Comparison of ENCODE assay signal across 15 mouse cellular contexts in the genomic region with DNA sequence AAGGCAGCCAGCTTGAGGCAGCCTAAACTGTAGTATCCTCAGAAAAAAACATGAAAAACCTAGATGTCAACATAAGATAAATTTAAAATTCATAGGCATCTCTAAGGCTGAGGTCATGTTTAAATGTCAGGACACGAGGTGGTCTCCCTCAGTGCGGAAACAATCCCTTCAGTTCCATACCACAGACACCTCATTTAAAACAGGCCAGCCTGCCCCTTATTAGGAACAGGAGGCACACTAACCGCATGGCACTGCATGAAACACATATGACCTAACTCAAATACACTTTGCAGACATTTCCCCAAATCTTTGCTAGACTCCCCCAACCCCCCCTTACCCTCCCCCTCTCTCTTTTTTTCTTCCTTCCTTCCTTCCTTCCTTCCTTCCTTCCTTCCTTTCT. TPM values are rescaled to one million over a fixed set of nuclear protein-coding genes. Genes with fewer than 3 reads are reported as not detected.
DNase-seq lines count a peak whose midpoint lies in the region; ATAC-seq and TF ChIP-seq lines count a peak whose summit lies in the region.
"Had no signal": no experiment of that assay in that cellular context is flagged by ENCODE, and none has a peak within 500 bp of the region (broad histone marks: within the 10 kb centered on the region; RNA-seq: fewer than 3 reads in every experiment).

No protein-coding gene starts in this region.

- 62% methylated on average over 3 of the region's 3 CpGs for WGBS in hindbrain, embryonic 10.5 days
- WGBS in hindbrain, postnatal 0 days = 68% methylated on average over 3 of the region's 3 CpGs
- 66% methylated on average over 3 of the region's 3 CpGs for WGBS in embryonic facial prominence, embryonic 10.5 days
- WGBS in limb, embryonic 12.5 days = 29% methylated on average over 3 of the region's 3 CpGs

- H3K27me3 ChIP-seq in hindbrain, embryonic 10.5 days (ENCODE audit: insufficient read depth, poor library complexity, severe bottlenecking) = no peaks in the 10 kb centered on the region
- H3K27me3 ChIP-seq in hindbrain, postnatal 0 days (ENCODE audit: insufficient read depth, low read length) = no peaks in the 10 kb centered on the region
- no peaks in the 10 kb centered on the region for H3K27me3 ChIP-seq in E14TG2a.4 (ENCODE audit: insufficient read depth, low read length)
- H3K27me3 ChIP-seq in embryonic facial prominence, embryonic 10.5 days (replicated peaks; ENCODE audit: low read depth, poor library complexity, severe bottlenecking) = no peaks in the 10 kb centered on the region
- H3K27me3 ChIP-seq in limb, embryonic 12.5 days = no peaks in the 10 kb centered on the region
- H3K27me3 ChIP-seq: intestine, embryonic 15.5 days had no signal

- peaks cover 38% of the 10 kb centered on the region for H3K4me1 ChIP-seq in hindbrain, embryonic 10.5 days (replicated peaks)
- H3K4me1 ChIP-seq in hindbrain, postnatal 0 days (ENCODE audit: insufficient read depth, low read length) = peaks cover 20% of the 10 kb centered on the region
- peaks cover 98% of the 10 kb centered on the region for H3K4me1 ChIP-seq in E14TG2a.4 (replicated peaks; ENCODE audit: low read depth, low read length)
- peaks cover 31% of the 10 kb centered on the region for H3K4me1 ChIP-seq in embryonic facial prominence, embryonic 10.5 days
- H3K4me1 ChIP-seq in limb, embryonic 12.5 days (replicated peaks) = peaks cover 38% of the 10 kb centered on the region

- peaks cover 6% of the 10 kb centered on the region; the same call in 1 of the 2 replicates for H3K36me3 ChIP-seq in hindbrain, embryonic 10.5 days
- H3K36me3 ChIP-seq in hindbrain, postnatal 0 days (ENCODE audit: insufficient read depth, low read length) = no peaks in the 10 kb centered on the region
- H3K36me3 ChIP-seq in E14TG2a.4 (ENCODE audit: insufficient read depth, low read length) = peaks cover 37% of the 10 kb centered on the region
- H3K36me3 ChIP-seq in embryonic facial prominence, embryonic 10.5 days (replicated peaks) = peaks cover 36% of the 10 kb centered on the region
- H3K36me3 ChIP-seq in limb, embryonic 12.5 days = peaks cover 6% of the 10 kb centered on the region
- H3K36me3 ChIP-seq: intestine, embryonic 15.5 days had no signal

- no peaks in the 10 kb centered on the region for H3K9me3 ChIP-seq in hindbrain, embryonic 10.5 days
- H3K9me3 ChIP-seq in hindbrain, postnatal 0 days (ENCODE audit: low read length) = no peaks in the 10 kb centered on the region
- H3K9me3 ChIP-seq in E14TG2a.4 (ENCODE audit: low read length) = no peaks in the 10 kb centered on the region
- no peaks in the 10 kb centered on the region for H3K9me3 ChIP-seq in embryonic facial prominence, embryonic 10.5 days
- no peaks in the 10 kb centered on the region for H3K9me3 ChIP-seq in limb, embryonic 12.5 days
- H3K9me3 ChIP-seq: intestine, embryonic 15.5 days had no signal

- H3K4me2 ChIP-seq in hindbrain, postnatal 0 days (ENCODE audit: low read depth, low read length) = no peak overlapping the region
- no peak overlapping the region for H3K4me2 ChIP-seq in limb, embryonic 12.5 days
- H3K4me2 ChIP-seq: intestine, embryonic 15.5 days had no signal

- DNase-seq in hindbrain, embryonic 10.5 days (ENCODE audit: low spot score) = no peak
- DNase-seq in hindbrain, postnatal 0 days (ENCODE audit: low spot score) = no peak
- no peak for DNase-seq in embryonic facial prominence, embryonic 10.5 days (ENCODE audit: low spot score)
- DNase-seq in gastrocnemius, adult 8-10 months (ENCODE audit: low spot score in 2 of 2) = no peak
- no peak for DNase-seq in adrenal gland, postnatal 36 days
- DNase-seq: adrenal gland, postnatal 25 days; cerebellum, postnatal 14 days; gastrocnemius, postnatal 36 days; thymus, adult 18-20 months had no signal

- no peak for ATAC-seq in hindbrain, postnatal 0 days
- no peak for ATAC-seq in limb, embryonic 12.5 days (ENCODE audit: insufficient number of reproducible peaks, insufficient read depth, low FRiP score, low TSS enrichment, low read depth)
- no peak for ATAC-seq in inflammation-experienced regulatory T-cells, adult 6 months
- ATAC-seq: intestine, embryonic 15.5 days had no signal

- no peak overlapping the region for H3K4me3 ChIP-seq in hindbrain, embryonic 10.5 days
- no peak overlapping the region for H3K4me3 ChIP-seq in hindbrain, postnatal 0 days (ENCODE audit: low read length)
- peak overlapping the region; percentile 53; the same call in 1 of the 2 replicates for H3K4me3 ChIP-seq in E14TG2a.4 (replicated peaks; ENCODE audit: low read length)
- H3K4me3 ChIP-seq in embryonic facial prominence, embryonic 10.5 days = no peak overlapping the region
- H3K4me3 ChIP-seq in limb, embryonic 12.5 days (replicated peaks) = no peak overlapping the region
- H3K4me3 ChIP-seq: intestine, embryonic 15.5 days; left cerebral cortex, adult 2 months had no signal

- no peak for TF ChIP-seq CTCF in hindbrain, postnatal 0 days (IDR thresholded peaks at IDR 0.05; ENCODE audit: low read depth)
- no peak for TF ChIP-seq CTCF in E14TG2a.4 (conservative IDR thresholded peaks at IDR 0.05; ENCODE audit: low read length)

- peak overlapping the region; percentile 81 for H3K27ac ChIP-seq in hindbrain, embryonic 10.5 days
- H3K27ac ChIP-seq in hindbrain, postnatal 0 days = no peak overlapping the region
- H3K27ac ChIP-seq in embryonic facial prominence, embryonic 10.5 days (replicated peaks) = 0 out of 2 replicates have a peak overlapping the region, but pooled peaks have one; percentile 55
- peak overlapping the region; percentile 57; the same call in 1 of the 2 replicates for H3K27ac ChIP-seq in limb, embryonic 12.5 days
- H3K27ac ChIP-seq: intestine, embryonic 15.5 days; macrophage had no signal

- H3K9ac ChIP-seq in hindbrain, postnatal 0 days (replicated peaks; ENCODE audit: low read length) = no peak overlapping the region
- no peak overlapping the region for H3K9ac ChIP-seq in limb, embryonic 12.5 days (replicated peaks)
- H3K9ac ChIP-seq: intestine, embryonic 15.5 days had no signal

RNA-seq across cellular contexts. Expression of a gene that starts 44.9 kb away (rescaled TPM):
- polyA plus RNA-seq in hindbrain, embryonic 10.5 days (2016; fragmentation: Nextera tagmentation; extraction: Ambion mirVana) = 61.6 and 63.9 TPM in 2 replicates
- total RNA-seq in hindbrain, postnatal 0 days (2014; rRNA removed) = 93.6 and 100 TPM in 2 replicates
- 42.6 and 48.8 TPM in 2 replicates for polyA plus RNA-seq in hindbrain, postnatal 0 days (2015; fragmentation: Nextera tagmentation; extraction: Ambion mirVana)
- polyA plus RNA-seq in embryonic facial prominence, embryonic 10.5 days (2016; fragmentation: Nextera tagmentation; extraction: Ambion mirVana) = 61.1 and 62.4 TPM in 2 replicates
- polyA plus RNA-seq in limb, embryonic 12.5 days (2016; fragmentation: Nextera tagmentation; extraction: Ambion mirVana) = 39.5 and 39.7 TPM in 2 replicates
- 10 to 100 TPM; 10.7 to 11.1 (median 10.8) TPM for total RNA-seq in gastrocnemius, adult 8-10 months (2022)
- under 1 TPM in 2 of 3 experiments, not detected in 1; 0.17 to 0.25 TPM for polyA plus RNA-seq in inflammation-experienced regulatory T-cells, adult 6 months (2017; shearing (Covaris generic))
- total RNA-seq in adrenal gland, postnatal 36 days (2021) = 10 to 100 TPM; 68.5 to 75.7 TPM

Comparison
In these comparisons a context has a peak if more than half of its experiments do, and no peak if none do; other contexts are left out.
1. RNA of a gene that starts 44.9 kb away (polyA plus RNA-seq): 61.6 to 63.9 TPM in hindbrain, embryonic 10.5 days, 61.1 to 62.4 TPM in embryonic facial prominence, embryonic 10.5 days, 42.6 to 48.8 TPM in hindbrain, postnatal 0 days and 39.5 to 39.7 TPM in limb, embryonic 12.5 days; 0.17 to 0.25 TPM in inflammation-experienced regulatory T-cells, adult 6 months; every median in the first group is over 10 times any median in the second.